Mouse (Mus musculus): Measurements from ENCODE around the gene Znrf3.

Gene Znrf3

GRCm38 (mm10) chr11:5307024-5307905, 137.4 kb downstream of the Znrf3 start:
- no peak for DNase-seq

GRCm38 (mm10) chr11:5306017-5306416, 138.6 kb downstream of the Znrf3 start:
- DNase-seq: no peak

- no peak for DNase-seq
Observed at GRCm38 (mm10) chr11:5304526-5304925, 140.1 kb downstream of the Znrf3 start.

- DNase-seq: no peak
Observed at GRCm38 (mm10) chr11:5298007-5298372, 146.7 kb downstream of the Znrf3 start.

- peak; percentile 46 for DNase-seq
Observed at GRCm38 (mm10) chr11:5297148-5298006, 147.3 kb downstream of the Znrf3 start.

GRCm38 (mm10) chr11:5296576-5297115, 148.0 kb downstream of the Znrf3 start:
- DNase-seq: no peak

- no peak for DNase-seq
Observed at GRCm38 (mm10) chr11:5294805-5295204, 149.8 kb downstream of the Znrf3 start.

GRCm38 (mm10) chr11:5290691-5291090, 154.0 kb downstream of the Znrf3 start:
- DNase-seq: peak; percentile 74

- DNase-seq: peak; percentile 46
Observed at GRCm38 (mm10) chr11:5289826-5290580, 154.6 kb downstream of the Znrf3 start.

GRCm38 (mm10) chr11:5283987-5284386, 160.7 kb downstream of the Znrf3 start:
- no peak for DNase-seq

- DNase-seq: no peak
Observed at GRCm38 (mm10) chr11:5280932-5281331, 163.7 kb downstream of the Znrf3 start.

GRCm38 (mm10) chr11:5278463-5278862, 166.2 kb downstream of the Znrf3 start:
- DNase-seq: no peak

GRCm38 (mm10) chr11:5277307-5277971, 167.2 kb downstream of the Znrf3 start:
- peak; percentile 33 for DNase-seq

- no peak for DNase-seq
Observed at GRCm38 (mm10) chr11:5275216-5275615, 169.4 kb downstream of the Znrf3 start.

- no peak for DNase-seq
Observed at GRCm38 (mm10) chr11:5272536-5273234, 172.0 kb downstream of the Znrf3 start.

GRCm38 (mm10) chr11:5272066-5272360, 172.6 kb downstream of the Znrf3 start:
- DNase-seq: no peak

- DNase-seq: no peak
Observed at GRCm38 (mm10) chr11:5271274-5272065, 173.2 kb downstream of the Znrf3 start.

- DNase-seq: no peak
Observed at GRCm38 (mm10) chr11:5269846-5270461, 174.7 kb downstream of the Znrf3 start.

- no peak for DNase-seq
Observed at GRCm38 (mm10) chr11:5265764-5266163, 178.9 kb downstream of the Znrf3 start.

- no peak for DNase-seq
Observed at GRCm38 (mm10) chr11:5263078-5263730, 181.4 kb downstream of the Znrf3 start.
